Mouse (Mus musculus) adrenal gland, postnatal 14 days (tissue): ENCODE data around the gene Tbxas1. TPM values are rescaled to one million over a fixed set of nuclear protein-coding genes. Genes with fewer than 3 reads are reported as not detected.

Source experiments
- DNase-seq: peaks from one replicate; pipeline ENCODE4 v3.0.0; 2021; ENCODE audit warnings: mixed read lengths
- total RNA-seq: library from RNA; stranded (reverse); gene quantifications from 2 replicates; pipeline ENCODE4 v1.2.3, GENCODE M21; 2021

Gene Tbxas1
- total RNA-seq, 1 experiment from 2014 or later = 3.0 TPM

DNA sequence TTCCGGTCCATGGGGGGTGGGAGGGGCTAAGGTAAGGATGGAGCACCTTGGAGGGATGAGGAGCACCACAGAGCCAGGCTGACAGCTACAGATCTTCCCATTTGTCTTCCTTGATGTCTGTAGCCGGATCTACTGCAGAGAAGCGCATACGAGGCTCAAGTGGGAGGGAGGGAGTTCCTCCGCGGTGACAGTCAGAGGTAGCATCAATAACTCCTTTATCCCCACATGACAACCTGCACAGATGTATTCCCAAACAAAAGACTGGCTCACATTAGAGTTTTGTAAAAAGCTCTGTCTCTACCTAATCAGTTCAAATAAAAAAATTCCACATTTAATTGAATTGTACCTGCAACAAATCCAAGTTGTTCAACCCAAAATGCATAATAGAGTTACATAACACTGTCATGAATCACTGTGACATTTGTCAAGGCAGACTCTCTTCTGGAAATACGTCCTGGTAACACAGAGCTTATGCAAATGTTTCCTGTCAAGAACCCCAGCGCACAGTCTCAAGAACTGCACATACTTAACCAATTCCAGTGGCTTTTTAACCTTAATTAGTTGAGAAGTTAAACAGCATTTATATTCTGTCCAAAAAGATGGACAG is 86.3 kb downstream of the Tbxas1 start:
- no peak for DNase-seq

DNA sequence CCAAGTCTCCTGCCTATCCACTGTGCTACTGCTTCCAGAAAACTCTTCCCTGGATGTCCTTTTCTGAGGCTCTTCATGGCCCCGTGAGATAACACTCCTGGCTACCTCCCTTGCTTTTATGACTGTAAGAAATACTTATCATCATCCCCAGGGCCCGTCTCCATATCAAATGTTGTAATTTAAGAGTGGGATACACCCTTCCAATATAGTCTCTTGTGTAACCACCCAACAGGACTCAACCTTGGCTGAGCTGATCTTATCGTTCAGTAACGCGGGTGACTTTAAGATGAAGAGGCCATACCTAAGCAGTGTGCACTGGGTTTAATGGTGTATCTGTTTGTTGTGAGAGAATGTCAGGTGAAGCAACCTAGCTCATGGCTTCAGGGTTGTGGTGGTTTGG is 91.6 kb downstream of the Tbxas1 start:
- no peak for DNase-seq

DNA sequence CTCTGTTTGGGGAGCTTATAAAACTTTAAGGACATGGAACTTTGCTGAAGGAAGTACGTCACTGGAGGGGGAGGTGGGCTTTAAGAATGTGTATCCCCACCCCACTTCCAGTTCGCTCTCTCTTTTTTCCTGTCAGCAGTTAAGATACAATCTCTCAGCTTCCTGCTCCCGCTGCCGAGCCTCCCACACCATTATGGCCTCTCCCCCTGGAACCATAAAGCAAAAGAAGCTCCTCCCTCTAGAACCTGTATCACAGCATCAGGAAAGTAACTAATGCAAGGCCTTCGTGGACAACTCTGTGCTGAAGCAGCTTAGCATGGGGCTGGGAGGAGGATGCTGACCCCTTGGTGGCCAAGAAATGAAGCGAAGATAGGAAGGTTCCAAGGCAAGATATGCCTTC is 92.1 kb downstream of the Tbxas1 start:
- DNase-seq = no peak

DNA sequence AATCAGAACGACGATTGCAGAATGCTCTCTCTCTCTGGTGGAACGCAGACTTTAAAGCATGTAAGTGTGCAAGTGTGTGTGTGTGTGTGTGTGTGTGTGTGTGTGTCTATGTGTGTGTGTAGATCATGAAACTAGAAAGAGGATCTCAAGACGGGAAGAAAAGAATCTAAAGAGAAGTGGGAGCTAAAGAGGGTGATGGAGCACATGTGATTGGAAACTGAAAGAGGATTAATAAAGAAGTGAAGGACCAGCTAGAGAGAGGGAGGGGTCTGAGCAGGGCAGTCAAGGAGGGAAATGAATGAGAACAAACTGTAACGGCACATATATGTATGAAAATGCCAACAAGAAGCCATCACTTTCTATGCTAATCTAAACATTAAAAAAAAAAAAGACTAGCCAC is 92.8 kb downstream of the Tbxas1 start:
- no peak for DNase-seq

DNA sequence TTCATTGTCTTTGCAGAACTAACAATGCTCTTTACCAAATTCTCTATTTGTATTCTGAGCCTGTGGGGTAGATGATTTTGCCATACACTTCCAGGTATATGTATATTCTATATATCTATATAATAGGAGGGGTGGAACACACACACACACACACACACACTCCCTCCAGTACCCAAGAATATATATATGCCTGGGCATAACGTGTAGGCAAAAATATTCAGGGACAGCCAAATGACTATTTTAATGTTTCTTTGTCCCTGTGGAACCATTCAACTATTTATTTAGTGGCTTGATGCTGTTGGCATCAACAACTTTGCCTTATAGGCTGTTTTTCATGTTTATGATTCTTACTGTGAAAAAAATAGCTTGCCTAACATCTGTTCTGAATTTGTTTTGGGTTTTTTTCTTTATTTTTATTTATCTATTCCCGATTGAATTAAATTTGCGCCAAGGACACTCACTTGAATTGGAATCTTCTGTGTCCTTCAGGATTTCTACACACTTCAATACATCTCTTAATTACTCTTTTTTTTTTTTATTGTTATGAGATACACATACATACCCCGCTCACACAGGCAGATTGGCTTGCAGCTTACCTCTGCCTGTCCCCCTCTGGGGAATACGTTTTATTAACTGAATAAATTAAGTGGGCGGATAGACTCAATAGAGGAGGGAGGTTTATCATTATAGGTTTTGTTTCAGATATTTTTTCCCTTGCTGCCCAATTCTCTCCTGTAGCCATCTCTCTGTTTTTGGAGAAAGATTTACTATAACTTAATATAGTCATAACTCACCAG is 94.9 kb downstream of the Tbxas1 start:
- DNase-seq = no peak

DNA sequence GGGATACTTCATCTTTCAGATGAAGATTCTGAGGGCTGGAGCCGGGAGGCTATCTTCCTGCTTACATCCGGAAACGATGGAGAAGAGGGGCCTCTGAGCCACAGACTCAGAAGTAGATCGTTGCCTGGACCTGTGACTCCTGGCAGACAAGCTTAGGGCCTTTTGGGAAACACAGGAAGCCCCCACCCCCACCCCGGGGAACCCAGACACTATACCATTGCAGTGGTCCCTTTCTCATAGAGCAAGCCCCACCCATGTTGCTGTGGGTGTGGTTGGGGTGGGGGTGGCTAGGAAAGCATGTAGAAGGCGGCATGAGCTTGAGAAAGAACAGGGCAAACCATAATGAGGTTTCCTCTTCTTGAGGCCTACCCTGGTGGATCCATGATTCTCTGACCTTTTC is 95.6 kb downstream of the Tbxas1 start:
- no peak for DNase-seq

DNA sequence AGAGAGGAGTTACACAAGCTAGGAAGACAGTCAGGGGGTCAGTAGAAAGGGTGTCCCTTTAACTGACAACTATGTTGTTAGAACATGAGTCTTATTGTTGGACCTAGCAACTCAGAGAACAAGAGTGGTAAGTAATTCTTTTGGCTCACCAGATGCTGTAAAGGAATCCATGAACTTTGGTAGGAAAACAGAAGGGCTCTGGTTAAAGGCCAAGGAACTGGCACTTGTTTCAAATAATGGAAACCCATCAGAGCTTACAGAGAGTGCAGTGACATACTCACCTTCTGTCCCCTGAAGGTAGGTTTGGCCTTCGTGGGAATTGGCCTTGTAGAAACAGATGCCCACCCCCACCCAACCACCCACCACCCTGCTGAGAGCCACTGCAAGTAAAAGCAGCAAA is 97.6 kb downstream of the Tbxas1 start:
- no peak for DNase-seq

DNA sequence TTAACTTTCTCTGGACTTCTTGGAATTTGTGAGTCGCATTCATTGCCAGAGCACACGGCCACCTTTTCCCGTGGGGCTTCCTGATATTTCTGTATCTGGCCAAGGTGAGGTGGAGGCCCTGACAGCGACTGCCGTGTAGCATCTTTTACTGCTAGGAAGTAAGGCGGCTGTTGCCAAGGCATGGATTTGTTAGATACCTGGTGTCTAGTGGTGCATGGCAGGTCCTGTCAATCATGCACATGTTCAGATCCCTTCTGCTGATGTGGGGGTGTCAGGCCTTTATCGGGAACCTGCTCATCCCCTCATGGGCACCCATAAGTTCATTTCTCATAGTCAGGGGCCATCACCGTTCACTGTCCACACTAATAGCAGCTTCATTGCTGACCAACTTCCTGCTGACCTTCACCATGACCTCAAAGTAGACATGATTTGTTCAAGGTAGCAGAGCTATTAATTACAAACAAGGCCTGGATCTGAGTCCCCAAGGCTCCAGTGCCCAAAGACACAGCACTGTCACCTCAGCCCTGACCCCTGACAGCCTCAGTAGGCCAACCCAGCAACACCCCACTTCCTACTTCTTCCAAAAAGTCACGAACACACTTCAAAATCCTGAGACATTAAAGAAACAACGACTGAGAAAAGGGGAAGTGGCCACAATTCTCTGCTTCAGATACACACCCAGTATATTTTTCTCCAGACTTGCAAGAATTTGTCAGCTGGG is 98.4 kb downstream of the Tbxas1 start:
- peak; percentile 77 for DNase-seq

DNA sequence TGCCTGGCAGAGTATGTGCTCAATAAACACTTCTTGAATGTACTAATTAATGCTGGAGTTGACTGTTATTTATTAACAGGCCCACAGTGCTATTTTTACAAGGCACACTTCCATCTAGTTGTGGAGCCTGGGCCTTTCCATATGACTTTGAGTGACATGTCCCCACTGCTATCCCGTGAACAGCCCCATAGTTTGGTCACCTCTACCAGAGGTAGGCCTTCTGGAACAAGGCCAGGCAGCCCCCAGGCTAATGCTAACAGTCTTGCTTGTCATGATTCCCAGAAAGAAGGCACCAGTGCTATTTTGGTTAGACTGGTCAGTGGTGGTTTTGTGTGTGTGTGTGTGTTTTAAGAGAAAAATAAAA is 98.9 kb downstream of the Tbxas1 start:
- no peak for DNase-seq

DNA sequence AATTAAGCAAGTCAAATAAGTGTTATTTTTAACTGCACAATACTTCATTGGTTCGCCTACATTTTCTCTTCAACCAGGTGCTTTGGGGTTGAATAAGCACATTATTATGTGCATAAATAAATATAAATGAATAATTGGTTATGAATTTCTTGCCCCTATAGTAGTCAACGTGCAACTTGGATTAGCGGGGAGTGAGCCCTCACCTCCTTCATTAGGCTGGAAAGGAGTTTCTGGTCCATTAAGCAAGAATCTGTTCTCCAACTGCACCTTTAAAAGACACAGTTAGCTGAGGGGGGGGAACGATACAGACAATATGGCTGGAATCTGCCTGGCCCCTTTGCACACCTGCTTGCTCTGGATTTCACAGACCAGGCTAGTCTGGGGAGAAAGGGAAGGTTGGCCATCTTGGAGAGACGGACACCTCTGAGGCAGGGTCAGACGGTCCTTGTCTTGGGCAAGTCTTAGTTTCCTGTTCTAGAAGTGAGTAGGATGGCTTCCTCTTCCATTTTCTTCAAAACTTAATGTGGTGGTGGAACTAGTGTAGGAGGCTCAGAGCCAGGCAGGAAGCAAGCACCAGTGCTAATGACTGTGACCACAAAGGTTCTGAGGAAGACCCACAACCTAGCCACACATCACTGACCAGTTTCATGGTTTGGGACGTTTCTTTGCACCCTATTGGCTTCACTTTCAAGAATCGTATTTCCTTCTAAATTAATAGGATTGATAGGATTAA is 99.5 kb downstream of the Tbxas1 start:
- no peak for DNase-seq

DNA sequence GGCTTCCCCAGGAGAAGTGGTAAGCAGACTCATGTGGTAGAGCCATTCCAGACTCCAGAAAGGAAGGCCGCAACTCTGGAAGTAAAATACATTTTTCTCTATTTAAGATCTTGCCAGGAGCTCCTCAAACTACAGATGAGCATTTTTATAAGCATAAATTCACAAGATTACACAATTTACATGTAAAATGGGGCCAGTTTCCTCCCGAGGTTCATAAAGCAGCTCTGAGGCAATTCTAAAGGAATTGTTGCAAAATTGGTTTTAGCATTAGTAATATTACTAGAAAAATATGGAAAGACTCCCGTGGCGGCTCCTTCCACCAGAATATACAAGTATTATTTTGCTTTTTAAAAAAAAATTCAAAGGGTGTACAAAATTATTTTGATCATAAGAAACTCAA is 100.7 kb downstream of the Tbxas1 start:
- DNase-seq = no peak

DNA sequence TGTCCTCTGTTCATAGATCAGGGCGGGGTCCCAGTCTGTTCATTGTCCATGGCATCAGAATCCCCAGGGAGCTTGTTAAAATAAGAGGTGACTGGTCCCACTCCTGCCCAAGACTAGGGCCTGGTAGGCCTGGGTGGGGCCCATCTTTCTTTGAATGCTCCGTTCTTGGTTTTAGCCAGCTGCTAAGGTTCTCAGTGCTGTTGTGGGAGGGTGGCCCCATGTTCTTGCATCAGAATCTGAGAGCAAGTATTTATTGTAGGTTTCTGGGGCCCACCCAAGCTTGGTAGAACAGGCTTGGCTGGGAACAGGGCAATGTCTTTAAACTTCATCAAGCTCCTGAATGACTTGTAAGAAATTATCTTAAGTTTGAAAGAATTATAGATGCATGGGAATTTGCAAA is 101.2 kb downstream of the Tbxas1 start:
- DNase-seq = no peak

DNA sequence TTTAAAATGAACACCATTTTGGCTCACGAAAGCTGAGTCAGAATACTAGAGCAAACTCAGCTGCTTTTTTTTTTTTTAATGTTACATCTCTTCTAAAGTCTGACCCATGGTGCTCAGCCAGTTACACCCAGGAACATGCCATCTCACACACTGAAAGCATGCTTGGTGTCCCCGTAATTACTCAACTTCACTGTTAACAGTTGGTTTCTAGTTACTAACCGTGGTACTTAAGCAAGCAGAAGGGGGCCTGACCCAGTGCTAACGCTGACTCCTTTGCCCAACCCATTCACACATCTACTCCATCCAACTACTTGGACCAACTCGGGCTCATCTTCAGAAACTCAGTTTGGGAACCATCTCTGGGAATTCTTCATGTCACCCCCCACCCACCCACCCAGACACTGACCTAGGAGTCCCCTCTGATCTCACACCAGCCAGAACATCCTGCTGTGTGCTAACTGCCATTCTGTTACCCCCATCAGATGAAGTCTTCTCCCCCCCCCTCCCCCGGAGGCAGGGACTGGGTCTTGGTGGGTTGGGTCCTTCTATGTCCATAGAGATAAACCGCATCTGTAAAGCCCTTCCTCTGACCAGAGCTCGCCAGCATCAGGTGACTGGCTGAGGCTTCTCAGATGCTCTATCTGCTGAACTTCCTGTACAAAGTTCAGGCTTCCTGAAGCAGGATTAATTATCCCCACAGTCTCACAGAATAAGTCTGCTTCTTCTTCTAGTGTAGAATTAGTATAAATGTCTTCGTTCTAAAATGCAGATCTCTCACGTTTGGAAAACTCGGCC is 105.9 kb downstream of the Tbxas1 start:
- DNase-seq = no peak

DNA sequence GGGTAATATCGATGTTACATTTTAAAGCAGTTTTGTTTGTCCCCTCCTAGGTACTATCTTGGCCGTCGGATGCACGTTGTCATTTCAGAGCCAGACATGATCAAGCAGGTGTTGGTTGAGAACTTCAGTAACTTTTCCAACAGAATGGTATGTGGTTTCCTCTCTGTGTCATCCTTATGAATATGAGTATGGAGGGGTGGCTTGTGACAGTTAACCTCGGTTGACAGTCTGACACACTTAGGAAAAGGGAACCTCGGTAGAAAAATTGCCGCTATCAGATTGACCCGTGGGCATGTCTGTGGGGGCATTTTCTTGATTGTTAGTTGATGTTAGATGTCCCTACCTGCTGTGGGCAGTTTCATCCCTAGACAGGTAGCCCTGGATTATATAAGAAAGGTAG is 106.9 kb downstream of the Tbxas1 start:
- no peak for DNase-seq

DNA sequence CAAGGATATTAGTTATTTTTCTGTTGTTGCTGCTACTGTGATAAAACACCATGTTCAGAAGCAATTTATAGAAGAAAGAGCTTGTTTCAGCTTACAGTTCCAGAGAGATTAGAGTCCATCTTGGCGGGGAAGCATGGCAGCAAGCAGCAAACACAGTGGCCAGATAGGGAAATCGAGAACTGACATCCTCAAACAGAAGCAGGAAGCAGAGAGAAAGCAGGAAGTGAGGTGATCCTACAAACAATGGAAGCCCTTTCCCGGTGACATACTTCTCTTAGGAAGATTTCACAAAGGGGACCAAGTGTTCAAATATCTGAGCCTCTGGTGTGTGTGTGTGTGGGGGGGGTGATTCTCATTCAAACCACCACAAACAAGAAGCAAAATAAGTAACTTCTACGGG is 107.5 kb downstream of the Tbxas1 start:
- DNase-seq = no peak

DNA sequence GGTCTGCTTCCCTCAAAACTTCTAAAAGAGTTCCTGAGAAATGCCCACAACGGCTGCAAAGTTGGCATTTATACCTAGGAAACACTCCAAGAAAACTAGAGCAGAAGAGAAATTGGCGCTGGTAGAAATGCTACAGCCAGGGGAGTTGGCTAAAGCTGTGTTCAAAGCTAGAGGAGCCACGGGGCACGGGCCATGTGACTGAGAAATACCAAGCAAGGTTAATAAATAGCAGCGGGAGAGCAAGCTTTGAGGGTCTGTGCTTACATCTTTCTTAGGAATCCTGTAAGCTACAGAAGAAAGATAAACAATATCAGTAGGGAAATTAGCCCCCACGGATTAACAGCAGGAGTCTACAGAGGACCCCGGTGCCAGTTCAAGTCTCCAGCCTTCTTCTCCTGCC is 107.9 kb downstream of the Tbxas1 start:
- no peak for DNase-seq

DNA sequence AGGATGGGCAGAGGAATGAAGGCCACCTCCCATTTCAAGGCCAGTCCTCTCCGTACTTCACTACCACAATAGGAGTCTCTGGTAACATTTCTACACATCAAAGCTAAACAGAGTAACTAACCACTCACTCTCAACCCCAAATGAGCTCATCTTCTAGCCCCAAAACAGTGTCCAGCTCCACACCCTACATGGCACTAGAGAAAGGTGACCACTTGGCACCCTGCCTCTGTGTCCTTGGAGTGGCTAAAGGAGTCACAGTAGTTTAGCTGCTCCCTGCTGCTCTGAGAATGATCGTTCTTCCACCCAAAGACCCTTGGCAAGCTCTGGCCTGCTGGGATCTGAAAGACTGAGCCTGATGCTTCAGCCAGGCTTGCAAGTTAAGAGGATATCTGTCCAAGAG is 109.4 kb downstream of the Tbxas1 start:
- peak; percentile 70 for DNase-seq

DNA sequence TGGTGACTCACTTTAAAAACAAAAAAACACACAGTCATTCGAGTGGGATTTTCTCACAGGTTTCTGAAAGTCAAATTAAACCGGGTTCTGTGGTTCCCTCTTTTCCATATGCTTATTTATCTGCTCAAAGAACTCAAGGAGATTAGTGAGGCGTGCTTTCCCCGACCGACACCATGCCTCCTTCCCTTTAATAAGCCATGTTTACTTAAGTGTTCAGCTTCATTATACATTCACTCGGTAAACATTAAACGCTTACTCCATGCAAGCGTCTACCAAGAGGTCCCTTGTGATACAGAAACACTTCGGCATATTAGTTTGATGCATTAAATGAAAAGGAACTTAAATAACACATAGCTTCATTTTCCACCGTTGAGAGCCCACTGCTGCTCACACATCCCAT is 111.4 kb downstream of the Tbxas1 start:
- DNase-seq = no peak

DNA sequence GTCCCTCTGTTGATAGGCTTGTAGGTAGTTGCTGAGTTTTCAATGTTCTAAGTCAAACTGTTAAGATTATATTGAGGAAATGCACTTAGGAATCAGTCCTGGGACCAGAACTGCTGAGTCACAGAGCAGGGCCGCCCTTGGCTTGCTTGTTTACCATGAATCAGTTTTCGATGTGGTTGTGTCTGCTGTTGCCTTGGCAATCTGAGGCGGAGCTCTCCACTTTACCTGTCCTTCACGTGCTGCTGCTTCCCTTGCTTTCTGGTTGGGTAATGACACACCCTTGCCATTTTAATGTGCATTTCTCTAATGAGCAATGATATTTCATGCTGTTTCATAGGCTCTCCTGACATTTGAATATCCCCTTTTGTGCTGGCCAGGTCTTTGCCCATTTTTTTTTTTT is 116.8 kb downstream of the Tbxas1 start:
- DNase-seq = peak; percentile 49

DNA sequence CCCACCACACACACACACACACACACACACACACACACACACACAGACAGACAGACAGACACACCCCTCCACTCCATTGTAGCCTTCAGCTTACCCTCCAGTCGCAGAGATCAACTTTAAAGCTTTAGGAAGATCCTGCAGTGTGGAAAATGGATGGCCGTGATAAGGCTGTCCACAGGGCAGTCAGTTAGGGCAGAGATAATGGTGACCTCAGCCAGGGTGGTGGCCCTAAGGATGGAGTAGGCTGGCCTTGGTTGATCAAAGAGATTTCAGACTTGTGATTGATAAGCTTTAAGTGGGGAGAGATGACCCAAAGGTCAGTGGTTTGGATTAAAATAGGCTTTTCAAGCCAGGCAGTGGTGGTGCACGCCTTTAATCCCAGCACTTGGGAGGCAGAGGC is 120.6 kb downstream of the Tbxas1 start:
- no peak for DNase-seq

DNA sequence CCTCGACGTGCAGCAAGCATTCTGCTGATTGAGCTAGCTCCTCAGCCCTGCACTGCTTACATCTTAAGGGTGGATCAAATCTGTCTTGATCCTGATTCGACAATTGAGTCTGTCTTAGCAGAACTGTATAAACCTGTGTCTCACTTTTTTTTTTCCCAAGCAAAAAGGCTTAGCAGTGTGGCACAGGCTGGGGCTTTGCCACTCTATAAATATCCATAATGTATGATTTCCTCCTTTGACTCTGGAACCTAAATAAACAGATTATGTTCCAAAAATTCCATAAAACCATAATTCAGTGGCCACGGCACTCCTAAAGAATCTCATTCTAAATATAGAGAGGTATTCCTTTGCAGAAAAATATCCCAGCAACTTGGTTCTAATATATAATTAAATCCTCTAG is 122.6 kb downstream of the Tbxas1 start:
- no peak for DNase-seq

DNA sequence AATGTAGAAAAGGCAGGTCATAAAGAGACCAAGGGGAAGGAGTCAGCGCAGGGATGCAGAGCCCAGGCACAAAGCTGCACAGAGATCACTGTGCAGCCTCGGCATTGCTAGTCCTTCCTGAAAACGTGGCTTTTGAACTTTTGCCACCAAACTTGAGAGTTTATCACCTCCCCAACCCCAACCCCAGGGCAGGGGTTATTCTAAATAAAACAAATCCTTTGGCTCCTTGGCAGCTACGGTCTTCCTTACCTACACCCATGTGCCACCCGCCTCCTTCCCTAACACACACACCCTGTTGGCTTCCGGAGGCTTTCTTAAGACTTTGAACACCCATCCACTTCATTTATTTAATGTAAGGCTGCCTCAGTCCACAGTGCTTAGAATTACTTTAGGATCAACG is 127.9 kb downstream of the Tbxas1 start:
- no peak for DNase-seq
